8 mouse cellular contexts compared by ENCODE assay signal in genomic region chr9:99435619-99436181, GRCm38 (mm10). TPM values are rescaled to one million over a fixed set of nuclear protein-coding genes. Genes with fewer than 3 reads are reported as not detected.
DNase-seq lines count a peak whose midpoint lies in the region; ATAC-seq and TF ChIP-seq lines count a peak whose summit lies in the region.

No protein-coding gene starts in this region.

- TF ChIP-seq POLR2A in bone marrow, adult 2 months (IDR thresholded peaks at IDR 0.05; ENCODE audit: borderline replicate concordance, control insufficient read depth, low read depth, low read length), result no peak

- intact Hi-C loops in left cerebral cortex, adult 2 months (cut with DNase I), result loop anchor here (2.0 to 5.0 kb wide), 2 partner anchors 47 to 293 kb away; partner anchors contain the start of gene Pik3cb

- H3K27me3 ChIP-seq in forebrain, embryonic 16.5 days (replicated peaks; ENCODE audit: control insufficient read depth, insufficient read depth, low read length), result no peaks in the 10 kb centered on the region
- H3K27me3 ChIP-seq in hindbrain, postnatal 0 days (ENCODE audit: insufficient read depth, low read length), result no peaks in the 10 kb centered on the region
- H3K27me3 ChIP-seq in liver, embryonic 16.5 days (ENCODE audit: control insufficient read depth, insufficient read depth, low read depth, low read length), result peaks cover 36% of the 10 kb centered on the region
- H3K27me3 ChIP-seq in neural tube, embryonic 15.5 days (replicated peaks), result peaks cover 9% of the 10 kb centered on the region

- H3K4me3 ChIP-seq in left cerebral cortex, adult 2 months, result peak overlapping the region; percentile 71
- H3K4me3 ChIP-seq in bone marrow, adult 2 months (replicated peaks; ENCODE audit: control insufficient read depth, low read depth, low read length), result peak overlapping the region; percentile 4
- H3K4me3 ChIP-seq in forebrain, embryonic 16.5 days (replicated peaks; ENCODE audit: low read length), result peak overlapping the region; percentile 92
- H3K4me3 ChIP-seq in hindbrain, postnatal 0 days (ENCODE audit: low read length), result peak overlapping the region; percentile 89
- H3K4me3 ChIP-seq in liver, embryonic 16.5 days (ENCODE audit: low read depth, low read length), result peak overlapping the region; percentile 66
- H3K4me3 ChIP-seq in neural tube, embryonic 15.5 days (replicated peaks), result peak overlapping the region; percentile 83

- WGBS in bone marrow, adult 2 months, result 47% methylated on average over 16 of the region's 16 CpGs
- 10% methylated on average over 16 of the region's 16 CpGs for WGBS in forebrain, embryonic 16.5 days
- WGBS in hindbrain, postnatal 0 days, result 4% methylated on average over 16 of the region's 16 CpGs
- WGBS in liver, embryonic 16.5 days (ENCODE audit: insufficient replicate concordance), result 34% methylated on average over 16 of the region's 16 CpGs
- 12% methylated on average over 16 of the region's 16 CpGs for WGBS in neural tube, embryonic 15.5 days

- no peaks in the 10 kb centered on the region for H3K9me3 ChIP-seq in forebrain, embryonic 16.5 days (ENCODE audit: control insufficient read depth, low read length)
- H3K9me3 ChIP-seq in hindbrain, postnatal 0 days (ENCODE audit: low read length), result no peaks in the 10 kb centered on the region
- no peaks in the 10 kb centered on the region for H3K9me3 ChIP-seq in liver, embryonic 16.5 days (replicated peaks; ENCODE audit: control insufficient read depth, low read length)
- no peaks in the 10 kb centered on the region for H3K9me3 ChIP-seq in neural tube, embryonic 15.5 days (replicated peaks)

- no peaks in the 10 kb centered on the region for H3K36me3 ChIP-seq in forebrain, embryonic 16.5 days (ENCODE audit: control insufficient read depth, insufficient read depth)
- no peaks in the 10 kb centered on the region for H3K36me3 ChIP-seq in hindbrain, postnatal 0 days (ENCODE audit: insufficient read depth, low read length)
- H3K36me3 ChIP-seq in liver, embryonic 16.5 days (ENCODE audit: control insufficient read depth, insufficient read depth), result no peaks in the 10 kb centered on the region
- H3K36me3 ChIP-seq in neural tube, embryonic 15.5 days, result no peaks in the 10 kb centered on the region

- no peaks in the 10 kb centered on the region for H3K4me1 ChIP-seq in bone marrow, adult 2 months (ENCODE audit: control insufficient read depth, insufficient read depth, low read length)
- peaks cover 39% of the 10 kb centered on the region for H3K4me1 ChIP-seq in forebrain, embryonic 16.5 days (replicated peaks; ENCODE audit: control insufficient read depth, insufficient read depth, low read length)
- peaks cover 28% of the 10 kb centered on the region for H3K4me1 ChIP-seq in hindbrain, postnatal 0 days (ENCODE audit: insufficient read depth, low read length)
- H3K4me1 ChIP-seq in liver, embryonic 16.5 days (ENCODE audit: control insufficient read depth, low read depth, low read length), result no peaks in the 10 kb centered on the region; the same call in 1 of the 2 replicates
- peaks cover 44% of the 10 kb centered on the region for H3K4me1 ChIP-seq in neural tube, embryonic 15.5 days

- DNase-seq in left cerebral cortex, adult 2 months (ENCODE audit: extremely low spot score in 1 of 2, low spot score in 2 of 2), result peak in 1 of 2 experiments; percentile 49
- no peak for DNase-seq in left cerebral cortex, adult 9 months (ENCODE audit: low spot score in 2 of 2)
- DNase-seq in hindbrain, postnatal 0 days (ENCODE audit: low spot score), result peak; percentile 78
- DNase-seq in yolk sac, embryonic 10.5 days (ENCODE audit: low spot score), result no peak

- H3K9ac ChIP-seq in forebrain, embryonic 16.5 days (replicated peaks; ENCODE audit: low read depth, low read length), result peak overlapping the region; percentile 96
- peak overlapping the region; percentile 91 for H3K9ac ChIP-seq in hindbrain, postnatal 0 days (replicated peaks; ENCODE audit: low read length)
- H3K9ac ChIP-seq in liver, embryonic 16.5 days (ENCODE audit: low read depth, low read length), result no peak overlapping the region; the same call in 1 of the 2 replicates
- H3K9ac ChIP-seq in neural tube, embryonic 15.5 days (replicated peaks), result peak overlapping the region; percentile 93

- H3K4me2 ChIP-seq in forebrain, embryonic 16.5 days (ENCODE audit: low read length), result peak overlapping the region; percentile 94
- peak overlapping the region; percentile 90 for H3K4me2 ChIP-seq in hindbrain, postnatal 0 days (ENCODE audit: low read depth, low read length)
- peak overlapping the region; percentile 69 for H3K4me2 ChIP-seq in liver, embryonic 16.5 days (ENCODE audit: low read depth, low read length)
- peak overlapping the region; percentile 91 for H3K4me2 ChIP-seq in neural tube, embryonic 15.5 days

- no peak for TF ChIP-seq CTCF in left cerebral cortex, adult 2 months (IDR thresholded peaks at IDR 0.05)
- no peak for TF ChIP-seq CTCF in bone marrow, adult 2 months (IDR thresholded peaks at IDR 0.05; ENCODE audit: control insufficient read depth, insufficient read depth, low read length)
- no peak for TF ChIP-seq CTCF in hindbrain, postnatal 0 days (IDR thresholded peaks at IDR 0.05; ENCODE audit: low read depth)

- H3K27ac ChIP-seq in left cerebral cortex, adult 2 months, result peak overlapping the region; percentile 97
- no peak overlapping the region for H3K27ac ChIP-seq in bone marrow, adult 2 months (ENCODE audit: control insufficient read depth, insufficient read depth, low read depth, low read length, poor library complexity)
- peak overlapping the region; percentile 87 for H3K27ac ChIP-seq in forebrain, embryonic 16.5 days (ENCODE audit: low read length)
- peak overlapping the region; percentile 94 for H3K27ac ChIP-seq in hindbrain, postnatal 0 days
- no peak overlapping the region for H3K27ac ChIP-seq in liver, embryonic 16.5 days (ENCODE audit: low read length)
- H3K27ac ChIP-seq in neural tube, embryonic 15.5 days (replicated peaks), result peak overlapping the region; percentile 92

- peak; percentile 29 for ATAC-seq in forebrain, embryonic 16.5 days
- ATAC-seq in hindbrain, postnatal 0 days, result peak; percentile 73
- ATAC-seq in liver, embryonic 16.5 days (ENCODE audit: low read depth), result no peak
- peak; percentile 55 for ATAC-seq in neural tube, embryonic 15.5 days (ENCODE audit: low FRiP score)

RNA-seq across cellular contexts. Expression of gene Mras, which starts 1.5 kb away (rescaled TPM):
- 100 to 1,000 TPM; 166 TPM for total RNA-seq in left cerebral cortex, adult 2 months (2021)
- 2.2 and 6.6 TPM in 2 replicates for polyA plus RNA-seq in bone marrow, adult 2 months (2011; ENCODE audit: insufficient read depth, insufficient read length, low replicate concordance, missing spikeins)
- 47.5 and 48.3 TPM in 2 replicates for polyA plus RNA-seq in forebrain, embryonic 16.5 days (2015; fragmentation: Nextera tagmentation; extraction: Ambion mirVana)
- total RNA-seq in hindbrain, postnatal 0 days (2014; rRNA removed), result 75.5 and 95.2 TPM in 2 replicates
- 66.9 and 74.0 TPM in 2 replicates for polyA plus RNA-seq in hindbrain, postnatal 0 days (2015; fragmentation: Nextera tagmentation; extraction: Ambion mirVana)
- polyA plus RNA-seq in liver, embryonic 16.5 days (2015; fragmentation: Nextera tagmentation; extraction: Ambion mirVana), result 3.3 and 3.8 TPM in 2 replicates
- polyA plus RNA-seq in neural tube, embryonic 15.5 days (2015; fragmentation: Nextera tagmentation; extraction: Ambion mirVana), result 42.0 and 50.9 TPM in 2 replicates

RNA-seq across cellular contexts. Expression of gene Nme9, which starts 15.6 kb away (rescaled TPM):
- total RNA-seq in left cerebral cortex, adult 2 months (2021), result not detected
- polyA plus RNA-seq in bone marrow, adult 2 months (2011; ENCODE audit: insufficient read depth, insufficient read length, low replicate concordance, missing spikeins), result not detected in 2 replicates
- 0.41 and 0.61 TPM in 2 replicates for polyA plus RNA-seq in forebrain, embryonic 16.5 days (2015; fragmentation: Nextera tagmentation; extraction: Ambion mirVana)
- total RNA-seq in hindbrain, postnatal 0 days (2014; rRNA removed), result 1.0 TPM in 1 of 2 replicates, not detected in the other
- 0.64 and 0.82 TPM in 2 replicates for polyA plus RNA-seq in hindbrain, postnatal 0 days (2015; fragmentation: Nextera tagmentation; extraction: Ambion mirVana)
- not detected in 2 replicates for polyA plus RNA-seq in liver, embryonic 16.5 days (2015; fragmentation: Nextera tagmentation; extraction: Ambion mirVana)
- polyA plus RNA-seq in neural tube, embryonic 15.5 days (2015; fragmentation: Nextera tagmentation; extraction: Ambion mirVana), result 0.13 and 0.29 TPM in 2 replicates

Comparison
In these comparisons a context has a peak if more than half of its experiments do, and no peak if none do; other contexts are left out.
1. H3K27ac ChIP-seq: peak in left cerebral cortex, adult 2 months (single experiment), forebrain, embryonic 16.5 days (single experiment), hindbrain, postnatal 0 days (single experiment) and neural tube, embryonic 15.5 days (single experiment); none in bone marrow, adult 2 months (single experiment) and liver, embryonic 16.5 days (single experiment).
2. H3K4me3 ChIP-seq: peak in every context shown above with its lines; median percentile 92 in forebrain, embryonic 16.5 days; 89 in hindbrain, postnatal 0 days; 83 in neural tube, embryonic 15.5 days; 71 in left cerebral cortex, adult 2 months; 66 in liver, embryonic 16.5 days; 4 in bone marrow, adult 2 months.
3. Peak in every context shown above with its lines, with median percentiles within 50 percentile points of each other: H3K4me2 ChIP-seq.